In the genomic region with DNA sequence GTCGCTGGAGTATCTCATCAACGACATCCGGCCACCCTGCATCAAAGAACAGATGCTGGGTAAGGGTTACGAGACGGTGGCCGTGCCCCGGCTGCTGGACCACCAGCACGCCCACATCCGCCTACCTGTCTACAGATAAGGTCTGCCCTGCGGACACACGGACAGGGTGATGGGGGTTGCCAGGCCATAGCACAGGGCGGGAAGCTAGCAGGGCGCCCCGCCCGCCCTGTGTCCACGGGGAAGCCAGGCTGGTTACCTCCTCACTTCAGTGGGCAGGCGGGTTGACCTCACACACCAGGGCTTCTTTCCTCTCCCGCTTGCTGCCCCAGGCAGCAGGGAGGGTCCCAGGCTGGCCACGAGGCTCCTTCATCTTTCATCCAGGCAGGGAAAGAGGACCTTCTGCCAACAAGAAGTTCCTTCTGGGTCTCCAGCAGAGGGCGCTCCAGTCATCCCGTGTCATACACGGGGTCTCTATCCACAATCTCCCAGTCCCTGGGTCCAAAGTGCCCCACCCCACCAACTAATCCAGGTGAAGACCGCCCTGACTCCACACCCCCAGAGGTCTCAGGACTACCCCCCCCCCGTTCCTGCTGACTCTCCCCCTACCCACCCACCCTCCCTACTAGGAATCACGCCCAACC, we compare ENCODE assay signal across 10 mouse cellular contexts. TPM values are rescaled to one million over a fixed set of nuclear protein-coding genes. Genes with fewer than 3 reads are reported as not detected.
DNase-seq lines count a peak whose midpoint lies in the region; ATAC-seq lines count a peak whose summit lies in the region.
"Had no signal": no experiment of that assay in that cellular context is flagged by ENCODE, and none has a peak within 500 bp of the region (broad histone marks: within the 10 kb centered on the region; RNA-seq: fewer than 3 reads in every experiment).

No protein-coding gene starts in this region.

- no peak for ATAC-seq in inflammation-experienced regulatory T-cells, adult 6 months
- ATAC-seq: Patski had no signal

- intact Hi-C loops in left cerebral cortex, postnatal 4 days (cut with DNase I) = no loop called here
- intact Hi-C loops in left cerebral cortex, postnatal 10 days (cut with DNase I) = no loop called here

- DNase-seq in adrenal gland, postnatal 25 days = peak; percentile 54
- DNase-seq in adrenal gland, adult 18-20 months (ENCODE audit: low spot score in 2 of 2) = no peak
- DNase-seq in left cerebral cortex, postnatal 4 days = peak; percentile 57
- DNase-seq in left cerebral cortex, postnatal 10 days (ENCODE audit: extremely low spot score in 1 of 2, low spot score in 2 of 2) = no peak
- DNase-seq in ZHBTc4 (ENCODE audit: low read depth, low spot score) = peak; percentile 86
- peak; percentile 45 for DNase-seq in lung, postnatal 14 days
- DNase-seq in yolk sac, embryonic 10.5 days (ENCODE audit: low spot score) = no peak
- DNase-seq: gastrocnemius, postnatal 36 days had no signal

RNA-seq across cellular contexts. Expression of gene Fam222a, which starts 44.3 kb away (rescaled TPM):
- 26.9 and 39.8 TPM in 2 replicates for total RNA-seq in adrenal gland, postnatal 25 days (2021)
- total RNA-seq in adrenal gland, adult 18-20 months (2021) = 10 to 100 TPM; 62.7 to 76.0 TPM
- 10 to 100 TPM in 1 of 2 experiments, 1 to 10 TPM in 1; 8.7 to 10.4 TPM for total RNA-seq in left cerebral cortex, postnatal 4 days (2021)
- total RNA-seq in left cerebral cortex, postnatal 10 days (2021) = 1 to 10 TPM; 6.4 to 7.4 TPM
- not detected for polyA plus RNA-seq in inflammation-experienced regulatory T-cells, adult 6 months (2017; shearing (Covaris generic))

RNA-seq across cellular contexts. Expression of gene Trpv4, which starts 46.1 kb away (rescaled TPM):
- 1.2 and 1.3 TPM in 2 replicates for total RNA-seq in adrenal gland, postnatal 25 days (2021)
- total RNA-seq in adrenal gland, adult 18-20 months (2021) = 1 to 10 TPM; 3.0 to 4.6 TPM
- 1 to 10 TPM in 1 of 2 experiments, under 1 TPM in 1; 0.64 to 1.1 TPM for total RNA-seq in left cerebral cortex, postnatal 4 days (2021)
- under 1 TPM; 0.64 to 0.79 TPM for total RNA-seq in left cerebral cortex, postnatal 10 days (2021)
- under 1 TPM; 0.19 to 0.90 (median 0.47) TPM for polyA plus RNA-seq in inflammation-experienced regulatory T-cells, adult 6 months (2017; shearing (Covaris generic))

Comparison
In these comparisons a context has a peak if more than half of its experiments do, and no peak if none do; other contexts are left out.
1. DNase-seq: peak in adrenal gland, postnatal 25 days (single experiment), left cerebral cortex, postnatal 4 days (single experiment), ZHBTc4 (single experiment) and lung, postnatal 14 days (single experiment); none in adrenal gland, adult 18-20 months (0 of 2), left cerebral cortex, postnatal 10 days (0 of 2) and yolk sac, embryonic 10.5 days (single experiment).